Mouse (Mus musculus): ENCODE data around the gene Tmem189. TPM values are rescaled to one million over a fixed set of nuclear protein-coding genes. Genes with fewer than 3 reads are reported as not detected.

Gene Tmem189
- polyA plus RNA-seq, 1 experiment from 2014 or later: 39.6 TPM

- Histone ChIP-seq H3K4me3 (ENCODE audit: low read length) (no peak overlapping the region), H3K27ac (ENCODE audit: low read length) (no peak overlapping the region), H3K36me3 (ENCODE audit: control insufficient read depth, insufficient read depth, low read length) (no peaks in the 10 kb centered on the region), H3K4me2 (ENCODE audit: low read depth, low read length) (no peak overlapping the region), H3K4me1 (replicated peaks; ENCODE audit: control insufficient read depth, insufficient read depth, low read length) (no peaks in the 10 kb centered on the region), H3K27me3 (ENCODE audit: control insufficient read depth, insufficient read depth, low read depth, low read length) (no peaks in the 10 kb centered on the region), H3K9me3 (ENCODE audit: control insufficient read depth, low read length) (no peaks in the 10 kb centered on the region), H3K9ac (ENCODE audit: low read length) (no peak overlapping the region)
- WGBS: 66% methylated on average over 11 of the region's 11 CpGs
- ATAC-seq (ENCODE audit: low read depth): no peak
Observed at GRCm38 (mm10) chr2:167721159-167721882, 31.7 kb upstream of the Tmem189 start.

- no peaks in the 10 kb centered on the region for H3K9me3 ChIP-seq (ENCODE audit: control insufficient read depth, low read length)
- H3K27me3 ChIP-seq (ENCODE audit: control insufficient read depth, insufficient read depth, low read depth, low read length): no peaks in the 10 kb centered on the region
- no peak overlapping the region for H3K4me3 ChIP-seq (ENCODE audit: low read length)
- no peak overlapping the region for H3K9ac ChIP-seq (ENCODE audit: low read length)
- H3K36me3 ChIP-seq (ENCODE audit: control insufficient read depth, insufficient read depth, low read length): no peaks in the 10 kb centered on the region
- no peak for ATAC-seq (ENCODE audit: low read depth)
- no peak overlapping the region for H3K4me2 ChIP-seq (ENCODE audit: low read depth, low read length)
- 78% methylated on average over 4 of the region's 4 CpGs for WGBS
- no peak overlapping the region for H3K27ac ChIP-seq (ENCODE audit: low read length)
- H3K4me1 ChIP-seq (replicated peaks; ENCODE audit: control insufficient read depth, insufficient read depth, low read length): no peaks in the 10 kb centered on the region
Observed at GRCm38 (mm10) chr2:167719520-167719919, 29.9 kb upstream of the Tmem189 start.

- Histone ChIP-seq H3K9ac (ENCODE audit: low read length) (no peak overlapping the region), H3K4me3 (ENCODE audit: low read length) (no peak overlapping the region), H3K27ac (ENCODE audit: low read length) (no peak overlapping the region), H3K4me1 (replicated peaks; ENCODE audit: control insufficient read depth, insufficient read depth, low read length) (peaks cover 4% of the 10 kb centered on the region; the same call in 1 of the 2 replicates), H3K36me3 (ENCODE audit: control insufficient read depth, insufficient read depth, low read length) (no peaks in the 10 kb centered on the region), H3K9me3 (ENCODE audit: control insufficient read depth, low read length) (no peaks in the 10 kb centered on the region), H3K27me3 (ENCODE audit: control insufficient read depth, insufficient read depth, low read depth, low read length) (no peaks in the 10 kb centered on the region), H3K4me2 (ENCODE audit: low read depth, low read length) (no peak overlapping the region)
- ATAC-seq (ENCODE audit: low read depth): no peak
- WGBS: 42% methylated on average over 1 of the region's 1 CpGs
Observed at GRCm38 (mm10) chr2:167717208-167717607, 27.6 kb upstream of the Tmem189 start.

- ATAC-seq (ENCODE audit: low read depth): no peak
- Histone ChIP-seq H3K4me1 (replicated peaks; ENCODE audit: control insufficient read depth, insufficient read depth, low read length) (peaks cover 4% of the 10 kb centered on the region; the same call in 1 of the 2 replicates), H3K9ac (ENCODE audit: low read length) (no peak overlapping the region), H3K36me3 (ENCODE audit: control insufficient read depth, insufficient read depth, low read length) (no peaks in the 10 kb centered on the region), H3K27ac (ENCODE audit: low read length) (no peak overlapping the region), H3K4me2 (ENCODE audit: low read depth, low read length) (no peak overlapping the region), H3K27me3 (ENCODE audit: control insufficient read depth, insufficient read depth, low read depth, low read length) (no peaks in the 10 kb centered on the region), H3K9me3 (ENCODE audit: control insufficient read depth, low read length) (no peaks in the 10 kb centered on the region), H3K4me3 (ENCODE audit: low read length) (no peak overlapping the region)
- 53% methylated on average over 6 of the region's 6 CpGs for WGBS
Observed at GRCm38 (mm10) chr2:167715008-167715407, 25.4 kb upstream of the Tmem189 start.

- H3K9me3 ChIP-seq (ENCODE audit: control insufficient read depth, low read length): no peaks in the 10 kb centered on the region
- H3K4me1 ChIP-seq (replicated peaks; ENCODE audit: control insufficient read depth, insufficient read depth, low read length): peaks cover 4% of the 10 kb centered on the region; the same call in 1 of the 2 replicates
- 82% methylated on average over 6 of the region's 6 CpGs for WGBS
- no peak for ATAC-seq (ENCODE audit: low read depth)
- no peak overlapping the region for H3K27ac ChIP-seq (ENCODE audit: low read length)
- no peak overlapping the region for H3K4me3 ChIP-seq (ENCODE audit: low read length)
- H3K4me2 ChIP-seq (ENCODE audit: low read depth, low read length): no peak overlapping the region
- H3K27me3 ChIP-seq (ENCODE audit: control insufficient read depth, insufficient read depth, low read depth, low read length): no peaks in the 10 kb centered on the region
- no peak overlapping the region for H3K9ac ChIP-seq (ENCODE audit: low read length)
- H3K36me3 ChIP-seq (ENCODE audit: control insufficient read depth, insufficient read depth, low read length): no peaks in the 10 kb centered on the region
Observed at GRCm38 (mm10) chr2:167714298-167714697, 24.7 kb upstream of the Tmem189 start.

GRCm38 (mm10) chr2:167712872-167713821 is 23.5 kb upstream of the Tmem189 start:
- WGBS: 53% methylated on average over 21 of the region's 23 CpGs
- Histone ChIP-seq H3K4me3 (ENCODE audit: low read length) (no peak overlapping the region), H3K9ac (ENCODE audit: low read length) (no peak overlapping the region), H3K9me3 (ENCODE audit: control insufficient read depth, low read length) (no peaks in the 10 kb centered on the region), H3K27ac (ENCODE audit: low read length) (no peak overlapping the region), H3K27me3 (ENCODE audit: control insufficient read depth, insufficient read depth, low read depth, low read length) (no peaks in the 10 kb centered on the region), H3K4me2 (ENCODE audit: low read depth, low read length) (no peak overlapping the region), H3K36me3 (ENCODE audit: control insufficient read depth, insufficient read depth, low read length) (no peaks in the 10 kb centered on the region), H3K4me1 (replicated peaks; ENCODE audit: control insufficient read depth, insufficient read depth, low read length) (peaks cover 4% of the 10 kb centered on the region; the same call in 1 of the 2 replicates)
- peak; percentile 50 for ATAC-seq (ENCODE audit: low read depth)

GRCm38 (mm10) chr2:167710574-167710973 is 21.0 kb upstream of the Tmem189 start:
- 47% methylated on average over 6 of the region's 6 CpGs for WGBS
- Histone ChIP-seq H3K9ac (ENCODE audit: low read length) (no peak overlapping the region), H3K4me3 (ENCODE audit: low read length) (no peak overlapping the region), H3K36me3 (ENCODE audit: control insufficient read depth, insufficient read depth, low read length) (no peaks in the 10 kb centered on the region), H3K4me1 (replicated peaks; ENCODE audit: control insufficient read depth, insufficient read depth, low read length) (peaks cover 4% of the 10 kb centered on the region; the same call in 1 of the 2 replicates), H3K4me2 (ENCODE audit: low read depth, low read length) (no peak overlapping the region), H3K9me3 (ENCODE audit: control insufficient read depth, low read length) (no peaks in the 10 kb centered on the region), H3K27ac (ENCODE audit: low read length) (no peak overlapping the region), H3K27me3 (ENCODE audit: control insufficient read depth, insufficient read depth, low read depth, low read length) (no peaks in the 10 kb centered on the region)
- ATAC-seq (ENCODE audit: low read depth): no peak

- H3K4me1 ChIP-seq (replicated peaks; ENCODE audit: control insufficient read depth, insufficient read depth, low read length): peaks cover 4% of the 10 kb centered on the region; the same call in 1 of the 2 replicates
- H3K4me2 ChIP-seq (ENCODE audit: low read depth, low read length): no peak overlapping the region
- no peaks in the 10 kb centered on the region for H3K27me3 ChIP-seq (ENCODE audit: control insufficient read depth, insufficient read depth, low read depth, low read length)
- H3K27ac ChIP-seq (ENCODE audit: low read length): no peak overlapping the region
- H3K9me3 ChIP-seq (ENCODE audit: control insufficient read depth, low read length): no peaks in the 10 kb centered on the region
- H3K36me3 ChIP-seq (ENCODE audit: control insufficient read depth, insufficient read depth, low read length): no peaks in the 10 kb centered on the region
- WGBS: 53% methylated on average over 6 of the region's 6 CpGs
- no peak for ATAC-seq (ENCODE audit: low read depth)
- H3K9ac ChIP-seq (ENCODE audit: low read length): 0 out of 2 replicates have a peak overlapping the region, but pooled peaks have one; percentile 24
- H3K4me3 ChIP-seq (ENCODE audit: low read length): no peak overlapping the region
Observed at GRCm38 (mm10) chr2:167709969-167710368, 20.3 kb upstream of the Tmem189 start.

GRCm38 (mm10) chr2:167708373-167708772 is 18.8 kb upstream of the Tmem189 start:
- H3K27ac ChIP-seq (ENCODE audit: low read length): no peak overlapping the region
- H3K4me2 ChIP-seq (ENCODE audit: low read depth, low read length): no peak overlapping the region
- ATAC-seq (ENCODE audit: low read depth): no peak
- H3K27me3 ChIP-seq (ENCODE audit: control insufficient read depth, insufficient read depth, low read depth, low read length): no peaks in the 10 kb centered on the region
- no peak overlapping the region for H3K9ac ChIP-seq (ENCODE audit: low read length)
- no peak overlapping the region for H3K4me3 ChIP-seq (ENCODE audit: low read length)
- 53% methylated on average over 15 of the region's 15 CpGs for WGBS
- peaks cover 2% of the 10 kb centered on the region; the same call in 1 of the 2 replicates for H3K4me1 ChIP-seq (replicated peaks; ENCODE audit: control insufficient read depth, insufficient read depth, low read length)
- H3K9me3 ChIP-seq (ENCODE audit: control insufficient read depth, low read length): no peaks in the 10 kb centered on the region
- no peaks in the 10 kb centered on the region for H3K36me3 ChIP-seq (ENCODE audit: control insufficient read depth, insufficient read depth, low read length)
